Mouse (Mus musculus) layer of hippocampus, postnatal 36 days (tissue): Measurements from ENCODE around the gene Bag5. TPM values are rescaled to one million over a fixed set of nuclear protein-coding genes. Genes with fewer than 3 reads are reported as not detected.
"Not testable (repeated sequence)": the region's sequence is repeated elsewhere in the genome, so short reads cannot be mapped to it uniquely, and the experiment has no call there.

Experiments
- DNase-seq, 2 experiments: peaks; one replicate each; pipeline ENCODE4 v3.0.0; 2022
- total RNA-seq, 2 experiments: library from RNA; stranded (reverse); gene quantifications; 2 replicates each; pipeline ENCODE4 v1.2.3; 2021

The Bag5 gene
- total RNA-seq, 2 experiments from 2014 or later = 50.1 to 51.3 TPM

DNA sequence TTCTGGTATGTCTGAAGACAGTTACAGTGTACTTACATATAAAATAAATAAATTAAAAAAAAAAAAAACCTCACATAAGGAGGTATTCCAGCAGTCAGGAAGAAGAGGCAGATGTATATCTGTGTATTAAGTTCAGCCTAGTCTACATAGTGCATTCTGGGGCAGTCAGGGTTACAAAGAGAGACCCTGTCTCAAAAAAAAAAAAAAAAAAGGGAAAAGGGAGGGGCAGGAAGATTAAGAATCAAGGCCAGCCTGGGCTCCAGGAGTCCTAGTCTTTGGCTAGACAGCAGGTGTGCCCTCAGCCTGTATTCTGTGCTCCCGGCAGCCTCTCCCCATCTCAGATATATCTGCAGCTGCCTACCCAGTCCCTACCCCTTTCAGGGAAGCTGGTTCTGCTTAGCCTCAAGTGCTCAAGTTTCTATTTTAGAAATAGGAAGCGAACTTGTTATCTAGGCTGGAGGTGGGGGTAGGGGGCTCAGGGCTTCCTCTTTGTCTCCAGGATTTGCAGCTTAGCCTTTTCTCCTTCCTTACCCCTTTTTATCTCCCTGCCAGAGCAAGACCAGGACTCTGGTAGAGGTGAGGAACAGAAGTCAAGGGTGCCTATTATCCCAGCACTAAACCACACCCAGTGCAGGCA, 38.1 kb downstream of the Bag5 start:
- no peak for DNase-seq

DNA sequence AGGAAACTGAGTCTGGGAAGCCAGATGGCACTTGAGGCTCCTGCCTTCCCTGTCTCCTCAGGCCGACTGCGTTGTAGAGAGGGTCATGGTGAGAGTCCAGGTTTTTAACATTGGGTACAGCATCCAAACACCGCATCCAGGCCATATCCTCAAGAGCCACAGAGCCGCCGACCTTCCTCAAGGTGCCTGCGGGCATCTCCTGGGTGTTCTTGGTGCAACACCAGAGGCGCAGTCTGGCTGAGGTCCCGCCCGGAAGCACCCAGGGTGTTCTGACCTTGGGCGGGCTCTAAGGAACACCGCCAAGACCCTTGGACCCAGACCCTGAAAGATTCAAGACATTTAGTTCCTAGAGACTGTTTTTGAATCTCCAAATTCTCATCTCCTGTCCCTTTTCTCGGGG, 40.5 kb downstream of the Bag5 start:
- DNase-seq = no peak

DNA sequence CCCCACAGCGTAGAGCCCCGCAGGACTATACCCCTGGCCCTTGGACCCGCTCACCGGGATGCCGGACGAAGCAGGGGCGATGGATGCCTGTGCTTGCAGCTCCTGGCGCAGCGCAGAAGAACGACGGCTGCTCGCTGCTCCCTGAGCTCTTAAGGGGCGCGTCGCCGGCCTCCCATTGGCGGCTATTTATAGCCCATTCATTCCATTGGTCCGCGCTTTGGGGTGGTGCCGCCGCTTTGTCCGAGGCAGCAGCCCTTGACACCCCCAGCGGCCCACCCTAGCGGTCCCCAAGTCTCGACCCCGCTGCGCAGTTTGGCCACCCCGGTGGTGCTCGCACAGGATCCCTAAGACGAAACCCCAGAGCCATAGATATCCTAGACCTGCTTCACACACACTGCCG, 40.9 kb downstream of the Bag5 start, which contains the start of gene Ckb:
Gene Ckb, minus strand, starts transcription at position 163 of the 400 bp plus-strand sequence.
- peak; percentile 90 to 92 for DNase-seq

DNA sequence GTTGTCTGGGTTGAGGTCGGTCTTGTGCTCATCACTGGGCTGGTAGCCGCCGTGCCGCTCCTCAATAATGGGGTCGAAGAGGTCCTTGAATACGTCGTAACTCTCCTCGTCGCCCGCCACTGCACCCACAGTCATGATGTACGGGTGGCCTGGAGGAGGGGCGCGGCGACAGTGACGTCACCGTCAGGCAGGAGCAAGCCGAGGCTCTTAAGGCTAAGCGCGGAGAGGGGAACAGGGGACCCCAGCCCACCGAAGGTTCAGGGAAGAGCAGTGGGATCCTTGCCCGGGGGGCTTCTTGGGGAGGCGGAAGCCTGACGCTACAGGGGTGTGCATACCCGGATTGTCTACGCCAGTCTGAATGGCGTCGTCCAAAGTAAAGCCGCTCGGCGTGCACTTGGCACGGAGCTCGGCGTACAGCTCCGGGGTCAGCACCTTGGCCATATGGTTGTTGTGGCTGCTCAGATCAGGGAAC, 41.6 kb downstream of the Bag5 start:
- DNase-seq = peak in 1 of 2 experiments; percentile 84

DNA sequence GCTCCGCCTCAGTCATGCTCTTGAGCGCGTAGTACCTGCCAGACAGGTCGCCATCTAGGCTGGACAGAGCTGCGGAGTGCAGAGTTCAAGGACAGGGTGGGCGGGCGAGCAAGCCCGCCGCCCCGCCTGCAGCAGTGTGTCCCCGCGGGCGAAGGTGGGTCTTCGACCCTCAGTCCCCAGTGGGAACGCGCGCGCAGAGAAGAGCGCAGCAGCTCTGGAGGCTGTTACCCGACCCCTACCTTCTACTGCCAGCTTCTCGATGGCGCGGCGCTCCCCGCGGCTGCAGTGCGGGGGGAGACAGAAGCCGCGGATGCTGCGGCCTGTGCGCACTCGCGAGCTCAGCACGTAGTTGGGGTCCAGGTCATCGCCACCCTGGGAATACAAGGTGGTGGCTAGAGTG, 42.1 kb downstream of the Bag5 start:
- no peak for DNase-seq

DNA sequence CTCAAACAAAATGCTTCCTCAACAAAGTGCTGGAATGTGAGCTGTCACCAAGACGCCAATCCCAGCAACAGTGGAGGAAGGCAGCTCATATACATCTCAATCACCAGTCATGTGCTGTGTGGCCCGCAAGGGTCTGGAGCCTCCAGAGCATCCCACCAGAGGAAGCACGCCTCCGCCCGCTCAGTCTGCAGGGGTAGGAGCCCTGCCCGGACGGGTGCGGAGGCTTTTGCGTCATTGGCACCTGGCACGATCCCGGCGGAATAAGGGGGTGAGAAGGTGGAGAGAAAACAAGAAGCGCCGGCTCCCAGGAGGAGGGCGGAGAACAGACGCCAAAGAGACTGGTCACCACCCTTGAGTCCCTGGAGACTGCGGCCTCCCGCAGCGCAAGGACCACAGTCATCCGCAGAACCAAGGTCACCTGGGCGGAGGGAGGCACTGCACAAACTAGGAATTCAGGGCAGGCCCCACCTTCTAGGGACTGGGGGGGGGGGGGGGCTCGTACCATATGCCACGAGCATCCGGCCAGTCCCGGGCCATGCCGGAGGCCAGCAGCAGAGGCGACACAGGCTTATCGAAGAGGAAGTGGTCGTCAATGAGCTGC, 42.6 kb downstream of the Bag5 start:
- peak in 1 of 2 experiments; percentile 54 for DNase-seq

DNA sequence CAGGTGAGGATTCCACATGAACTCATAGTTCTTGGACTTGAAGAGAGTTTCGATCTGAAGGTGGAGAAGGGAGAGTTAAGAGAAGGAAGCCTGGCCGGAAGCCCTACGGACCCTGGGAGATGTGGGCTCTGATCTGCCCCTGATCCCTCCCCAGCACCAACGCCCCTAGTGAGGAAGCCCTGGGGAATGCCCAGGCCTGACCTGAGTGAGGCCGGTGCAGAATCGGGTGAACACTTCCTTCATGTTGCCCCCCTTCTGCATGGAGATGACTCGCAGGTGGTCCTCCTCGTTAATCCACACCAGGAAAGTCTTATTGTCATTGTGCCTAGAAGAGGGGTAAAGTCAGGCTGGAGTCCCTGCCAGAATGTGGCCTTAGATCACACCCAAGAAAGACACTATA, 43.1 kb downstream of the Bag5 start:
- DNase-seq = no peak

DNA sequence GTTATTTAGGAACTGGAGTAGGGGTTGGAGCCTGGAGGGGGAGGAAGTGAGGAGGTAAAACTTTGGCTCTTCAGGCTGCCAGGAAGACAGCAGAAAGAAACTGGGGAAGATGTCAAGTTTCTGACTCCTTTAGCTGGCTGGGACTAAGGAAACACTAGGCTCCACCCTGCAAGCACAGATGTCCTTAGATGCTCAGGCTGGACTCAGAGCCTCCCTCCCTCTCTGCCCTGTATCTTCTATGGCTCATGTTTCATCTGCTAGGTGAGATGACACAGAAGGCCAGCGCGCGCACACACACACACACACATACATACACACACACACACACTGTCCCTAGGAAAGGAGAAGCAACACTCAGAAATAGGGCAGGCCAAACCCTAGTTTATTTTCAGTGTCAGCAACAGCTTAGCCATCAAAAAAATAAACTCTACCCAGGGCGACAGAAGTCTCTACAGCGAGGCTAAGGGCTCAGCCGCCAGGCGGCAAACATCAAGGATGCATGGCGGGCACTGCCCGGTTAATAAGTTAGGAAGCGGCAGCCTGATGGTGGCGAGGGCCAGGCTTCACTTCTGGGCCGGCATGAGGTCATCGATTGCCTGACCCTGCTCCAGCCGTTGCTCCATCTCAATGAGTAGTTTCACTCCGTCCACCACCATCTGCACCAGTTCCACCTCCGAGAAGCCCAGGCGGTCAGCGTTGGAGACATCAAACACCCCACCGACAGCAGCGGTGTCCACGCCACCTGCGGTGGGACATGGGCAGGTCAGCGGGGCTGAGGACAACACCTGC, 43.9 kb downstream of the Bag5 start:
- DNase-seq = peak in 1 of 2 experiments; percentile 36

DNA sequence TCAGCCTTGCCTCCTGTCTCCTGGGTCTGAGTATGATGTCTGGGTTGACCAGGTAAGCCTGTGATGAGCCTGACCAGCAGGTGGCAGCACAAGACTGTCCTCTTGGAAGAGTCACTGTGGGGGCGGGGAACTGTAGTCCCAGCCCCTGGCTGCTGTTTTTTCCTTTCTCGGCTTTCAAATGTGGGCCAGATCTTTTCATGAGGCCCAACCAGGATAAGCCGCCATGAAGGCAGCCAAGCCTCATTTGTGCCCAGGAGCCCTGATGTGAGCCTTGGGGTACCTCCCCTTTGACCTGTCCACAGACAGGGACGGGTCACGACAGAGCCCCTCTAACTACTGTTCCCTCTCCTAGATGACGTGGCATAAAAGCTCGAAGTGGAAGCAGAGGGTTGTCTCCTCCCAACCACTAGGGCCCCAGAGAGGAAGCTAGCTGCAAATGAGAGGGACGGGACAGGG, 44.6 kb downstream of the Bag5 start:
- peak; percentile 92 to 93 for DNase-seq

DNA sequence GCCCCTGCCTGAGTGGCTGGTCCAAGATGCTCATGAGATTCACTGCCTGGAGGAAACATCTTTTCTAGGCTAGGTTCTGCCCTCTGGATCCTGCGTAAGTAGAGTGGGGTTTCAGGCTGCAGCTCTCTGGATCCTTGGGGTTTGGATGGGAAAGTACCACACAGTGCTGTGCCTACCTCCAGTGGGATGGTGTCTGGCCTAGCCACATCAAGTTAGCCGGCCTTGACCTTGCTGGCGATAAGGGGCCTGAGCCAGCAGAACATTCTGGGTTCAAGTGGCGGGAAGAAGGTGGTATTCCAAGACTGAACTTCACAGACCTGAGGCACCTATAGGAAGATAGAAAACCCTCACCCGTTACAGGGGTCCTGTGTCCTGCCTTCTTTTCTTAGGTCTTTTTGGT, 45.6 kb downstream of the Bag5 start:
- DNase-seq = no peak

DNA sequence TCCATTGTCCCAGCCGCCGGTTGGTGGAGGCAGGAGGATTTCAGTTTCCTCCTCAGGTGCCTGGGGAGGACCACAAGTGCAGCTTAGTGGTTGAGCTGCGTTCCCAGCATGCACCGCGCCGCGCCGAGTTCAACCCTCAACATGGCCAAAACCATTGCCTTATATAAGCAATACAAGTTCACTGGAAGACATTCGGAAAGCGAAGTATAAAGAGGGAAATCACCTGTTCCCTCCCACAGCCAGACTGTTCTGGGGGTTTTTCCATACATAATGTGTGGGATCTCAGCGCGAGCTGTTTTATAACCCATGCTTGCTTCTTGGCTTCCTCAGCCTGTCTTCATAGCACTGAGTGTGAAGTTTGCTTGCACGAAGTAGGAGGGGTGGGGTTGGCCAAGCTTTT, 46.7 kb downstream of the Bag5 start:
- no peak for DNase-seq

DNA sequence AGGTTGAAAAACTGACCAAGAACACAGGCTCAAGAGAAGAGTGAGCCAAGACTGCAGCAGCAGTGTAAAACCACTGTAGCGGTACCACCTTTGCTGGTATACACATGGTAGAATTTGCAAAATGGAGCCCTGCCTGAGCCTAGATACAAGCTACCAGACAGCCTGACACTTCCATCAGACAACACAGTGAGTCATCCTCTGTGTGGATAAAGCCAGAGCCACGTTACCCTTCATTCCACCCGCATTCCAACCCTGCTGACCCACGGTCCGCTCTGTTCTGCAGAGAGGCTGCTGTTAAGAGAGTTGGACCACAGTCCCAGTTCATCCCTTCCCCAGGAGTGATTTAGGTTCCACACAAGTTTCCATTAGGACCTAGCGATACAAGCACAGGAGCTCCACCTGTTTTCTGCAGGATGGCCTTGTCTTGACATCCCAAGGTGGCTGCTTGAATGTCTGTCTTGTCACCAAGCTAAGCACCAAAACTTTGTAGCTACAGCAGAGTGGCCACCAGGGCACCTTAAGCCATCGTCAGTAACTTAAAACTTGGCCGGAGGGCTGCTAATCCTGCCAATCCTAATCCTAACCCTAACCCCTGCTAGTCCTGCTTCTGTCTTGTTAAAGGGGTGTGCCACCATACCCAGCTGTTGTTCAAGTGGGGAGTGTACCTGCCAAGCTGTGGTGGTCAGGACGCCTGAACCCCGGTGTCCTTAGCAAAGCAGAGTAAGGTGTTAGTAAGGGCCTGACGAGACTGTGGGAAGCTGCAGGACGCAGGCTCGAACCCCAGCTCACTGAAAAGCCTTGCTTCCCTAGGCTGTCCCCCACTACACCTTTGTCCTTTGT, 47.8 kb downstream of the Bag5 start:
- DNase-seq = no peak

DNA sequence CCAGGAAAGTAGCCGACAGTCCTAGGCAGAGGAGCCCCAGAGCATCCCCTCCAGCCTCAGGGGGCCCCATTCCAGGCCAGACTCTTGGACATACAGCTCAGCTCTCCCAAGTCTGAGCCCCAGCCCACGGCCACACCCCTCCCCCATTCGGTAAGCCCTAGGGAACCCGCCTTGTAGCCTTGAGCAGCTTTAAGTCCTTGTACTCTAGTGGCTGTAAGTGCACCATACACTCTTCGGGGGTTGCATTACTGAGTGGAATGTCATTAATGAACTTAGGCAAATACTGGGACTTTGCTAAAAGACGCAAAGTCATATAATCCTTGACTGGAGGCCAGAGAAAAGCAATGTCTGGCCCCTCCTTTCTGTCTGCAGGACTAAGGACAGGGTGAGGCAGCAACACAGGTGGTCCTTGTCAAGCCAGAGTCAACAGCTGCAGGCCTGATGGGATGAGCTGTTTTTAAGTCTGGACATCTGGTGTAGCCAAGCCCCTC, 48.9 kb downstream of the Bag5 start:
- DNase-seq = no peak

DNA sequence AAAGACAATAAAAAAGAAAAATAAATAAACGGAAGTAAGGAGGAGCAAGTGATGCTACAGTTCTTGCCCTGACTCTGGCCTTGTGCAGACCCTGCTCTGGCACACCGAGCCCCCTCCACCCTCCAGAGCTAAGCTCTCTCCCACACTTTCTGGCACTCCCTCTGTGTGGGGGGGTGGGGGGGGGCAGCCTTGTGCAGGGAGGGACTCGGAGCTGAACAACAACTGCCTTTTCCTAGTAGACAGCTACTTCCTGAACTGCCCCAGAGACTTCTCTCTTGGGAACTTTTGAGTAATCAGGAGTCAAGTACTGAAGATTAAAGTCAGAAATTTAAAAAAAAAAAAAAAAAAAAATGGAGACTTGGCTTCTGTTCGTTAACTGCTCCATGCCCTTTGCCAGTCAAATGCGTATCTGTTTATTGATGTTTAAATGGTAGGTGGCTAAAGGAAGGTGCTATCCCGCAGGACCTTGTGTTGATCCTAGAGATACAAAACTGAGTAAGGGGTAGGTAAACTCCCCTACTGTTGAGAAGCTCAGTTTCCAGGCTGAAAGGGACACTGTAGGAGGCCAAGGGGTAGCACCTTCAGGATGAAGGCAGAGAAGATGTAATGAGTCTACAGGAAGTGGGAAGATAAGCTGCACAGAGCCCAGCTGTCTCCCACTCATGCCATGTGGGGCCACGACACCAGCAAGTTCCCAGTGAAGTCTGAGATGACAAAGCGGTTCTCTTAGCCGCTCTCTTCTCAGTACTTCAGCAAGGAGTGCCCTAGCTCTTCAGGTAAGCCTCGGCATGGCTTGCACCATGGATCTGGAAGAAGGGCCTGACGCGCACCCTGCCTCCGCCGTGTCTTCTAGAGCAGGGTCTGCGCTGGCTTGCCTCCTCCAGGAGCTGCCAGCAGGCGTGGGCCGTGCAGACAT, 49.6 kb downstream of the Bag5 start:
- DNase-seq = no peak

DNA sequence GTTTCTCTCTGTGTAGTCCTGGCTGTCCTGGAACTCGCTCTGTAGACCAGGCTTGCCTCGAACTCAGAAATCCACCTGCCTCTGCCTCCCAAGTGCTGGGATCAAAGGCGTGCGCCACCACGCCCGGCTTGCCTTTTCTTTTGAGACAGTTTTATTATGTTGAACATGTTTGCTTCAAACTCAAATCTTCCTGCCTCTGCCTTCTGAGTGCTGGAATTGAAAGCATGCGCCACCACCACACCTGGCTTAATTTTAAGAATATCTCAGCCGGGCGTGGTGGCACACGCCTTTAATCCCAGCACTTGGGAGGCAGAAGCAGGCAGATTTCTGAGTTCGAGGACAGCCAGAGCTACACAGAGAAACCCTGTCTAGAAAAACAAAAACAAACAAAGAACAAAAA, 51.5 kb downstream of the Bag5 start:
- DNase-seq = not testable (repeated sequence)

DNA sequence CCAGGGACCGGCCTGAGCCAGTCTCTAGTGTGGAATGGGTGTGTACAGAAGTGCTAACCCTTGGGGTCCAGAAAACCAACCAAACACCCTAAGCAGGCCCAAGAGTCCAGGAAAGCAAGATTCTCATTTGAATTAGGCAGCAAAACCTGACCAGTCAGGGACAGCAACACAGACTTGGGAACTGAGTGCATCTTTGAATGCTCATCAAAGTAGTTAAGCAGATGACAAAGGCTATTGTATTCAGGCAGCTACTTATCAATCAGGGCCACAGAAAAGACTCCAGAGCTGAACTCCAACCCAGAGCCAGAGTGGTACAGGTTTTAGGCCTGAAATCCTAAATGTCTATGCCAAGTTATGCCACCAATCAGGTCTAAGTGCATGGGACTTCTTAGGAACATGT, 52.4 kb downstream of the Bag5 start:
- no peak for DNase-seq

Other genes starting within 250 kb of the Bag5 start
- 1 to 10 TPM; 5.5 to 7.8 TPM for gene Gm266, start 227.4 kb downstream of the Bag5 start, total RNA-seq
- gene Eif5, start 175.2 kb downstream of the Bag5 start, total RNA-seq = 100 to 1,000 TPM; 230 to 261 TPM
- gene Mark3, start 138.7 kb downstream of the Bag5 start, total RNA-seq = 100 to 1,000 TPM; 106 to 122 TPM
- 1,000 to 10,000 TPM; 1,201 to 1,207 TPM for gene Ckb, start 40.9 kb downstream of the Bag5 start, total RNA-seq
- 10 to 100 TPM; 16.1 to 17.4 TPM for gene Trmt61a, start 35.2 kb downstream of the Bag5 start, total RNA-seq
- 10 to 100 TPM; 35.7 to 37.9 TPM for gene Apopt1, start within 50 bp of the Bag5 start, total RNA-seq
- gene Klc1, start 45.6 kb upstream of the Bag5 start, total RNA-seq = 100 to 1,000 TPM; 672 to 713 TPM
- 1 to 10 TPM; 3.4 to 4.5 TPM for gene Xrcc3, start 100.6 kb upstream of the Bag5 start, total RNA-seq
- gene Zfyve21, start 100.9 kb upstream of the Bag5 start, total RNA-seq = 10 to 100 TPM; 20.8 to 25.4 TPM
- 100 to 1,000 TPM in 1 of 2 experiments, 10 to 100 TPM in 1; 92.0 to 104 TPM for gene Ppp1r13b, start 194.9 kb upstream of the Bag5 start, total RNA-seq